Mouse (Mus musculus) R1 (cell line): ENCODE results near the gene Krtdap.
"Not testable (repeated sequence)": the region's sequence is repeated elsewhere in the genome, so short reads cannot be mapped to it uniquely, and the experiment has no call there.

Experiments used
- DNase-seq: peaks from one replicate; pipeline ENCODE4 v3.0.0-alpha.2; 2018; ENCODE audit warnings: low read depth, low spot score

The Krtdap gene

DNA sequence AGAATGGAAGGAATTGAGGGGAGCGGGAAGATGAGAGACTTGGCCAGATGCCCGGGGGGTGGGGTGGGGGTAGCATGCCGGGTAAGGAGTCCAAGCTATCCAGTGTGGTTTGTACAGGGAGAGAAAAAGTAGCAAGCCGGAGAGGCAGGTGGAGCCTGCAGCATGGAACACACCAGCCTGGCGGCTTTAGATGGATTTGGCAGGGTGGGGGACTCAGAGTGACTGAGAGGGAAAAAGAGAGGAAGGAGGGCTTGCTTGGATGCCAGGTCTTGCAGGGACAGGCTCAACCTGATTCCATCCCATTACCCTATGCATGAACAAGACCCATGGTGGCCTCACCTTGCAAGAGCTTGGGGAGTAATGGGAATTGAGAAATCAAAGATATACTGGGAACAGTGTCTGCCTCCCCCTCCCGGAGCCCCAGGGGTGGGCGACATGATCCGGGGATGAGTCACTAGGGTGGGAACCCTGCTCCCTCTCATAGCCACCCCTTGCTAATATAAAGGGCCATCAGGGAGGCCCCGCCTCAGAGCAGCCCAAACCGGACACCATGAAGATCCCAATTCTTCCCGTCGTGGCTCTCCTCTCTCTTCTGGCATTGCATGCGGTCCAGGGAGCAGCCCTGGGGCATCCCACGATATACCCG is at the start of gene Krtdap:
Gene Krtdap (plus strand): TSS at position 520 of the 646 bp plus-strand sequence.
- no peak for DNase-seq

DNA sequence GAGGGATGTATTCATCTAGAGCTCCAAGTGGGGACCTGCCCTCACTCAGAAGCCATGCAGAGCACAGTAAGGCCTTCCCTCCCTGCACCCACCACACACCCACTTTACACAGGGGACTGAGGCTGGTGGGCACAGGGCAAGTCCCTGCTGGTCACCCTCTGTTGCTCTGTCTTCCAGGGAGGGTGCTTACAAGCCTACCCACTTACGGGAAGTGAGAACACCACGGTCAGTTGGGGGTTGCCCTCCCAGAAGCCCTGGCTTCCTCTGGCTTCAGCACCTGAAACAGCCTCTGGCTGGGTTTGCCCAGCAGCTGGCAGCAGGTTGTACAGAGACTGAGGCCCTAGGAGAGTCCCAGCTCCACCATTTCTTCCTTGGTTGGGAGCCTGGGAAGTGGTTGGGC is 45.1 kb upstream of the Krtdap start:
- DNase-seq: not testable (repeated sequence)

DNA sequence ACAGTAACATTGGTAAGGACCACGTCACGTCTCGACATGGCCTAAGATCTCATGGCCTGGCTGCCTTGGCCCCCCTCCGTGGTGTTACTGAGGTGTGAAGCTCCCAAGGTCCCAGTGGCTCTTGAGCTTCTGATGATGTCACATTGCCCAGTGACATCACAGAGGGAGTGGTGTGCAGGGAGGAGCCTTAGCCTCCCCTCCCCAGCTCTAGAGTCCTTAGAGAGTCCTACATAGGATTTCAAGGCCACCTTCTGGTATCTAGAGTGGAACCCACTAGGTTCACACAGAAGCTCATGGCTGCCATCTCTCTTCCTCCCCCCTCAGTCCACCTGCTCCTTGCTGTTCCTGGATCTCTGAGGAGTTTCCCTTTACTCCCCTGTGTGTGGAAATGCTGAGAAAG is 44.1 kb upstream of the Krtdap start, which contains the start of gene Gapdhs:
Gene Gapdhs (minus strand): TSS at position 65 of the 400 bp plus-strand sequence.
- not testable (repeated sequence) for DNase-seq

DNA sequence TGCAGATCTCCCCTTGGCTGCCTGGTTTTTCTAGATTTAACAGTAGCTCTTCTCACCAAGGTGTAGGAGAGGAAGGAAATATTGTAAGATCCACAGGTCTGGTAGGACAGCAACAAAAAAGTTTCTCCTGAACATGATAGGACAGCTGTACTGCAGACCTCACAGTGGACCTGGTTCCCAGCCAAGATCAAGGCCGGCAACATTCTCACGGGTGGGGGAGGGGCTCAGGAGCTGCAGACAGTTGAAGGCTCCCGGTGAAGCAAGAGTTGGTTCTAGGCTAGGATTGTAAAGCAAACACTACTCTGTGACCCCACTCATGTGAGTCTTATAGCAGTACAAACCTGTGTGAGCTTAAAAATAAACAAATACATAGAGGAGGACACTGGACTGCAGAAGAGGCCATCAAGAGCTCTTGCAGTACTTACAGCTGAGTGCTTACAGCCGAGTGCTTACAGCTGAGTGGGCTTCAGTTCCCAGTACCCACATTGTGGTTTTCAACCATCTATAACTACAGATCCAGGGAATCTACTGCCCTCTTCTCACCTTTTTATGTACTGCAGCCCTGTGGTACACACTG is 43.6 kb upstream of the Krtdap start:
- DNase-seq: no peak

DNA sequence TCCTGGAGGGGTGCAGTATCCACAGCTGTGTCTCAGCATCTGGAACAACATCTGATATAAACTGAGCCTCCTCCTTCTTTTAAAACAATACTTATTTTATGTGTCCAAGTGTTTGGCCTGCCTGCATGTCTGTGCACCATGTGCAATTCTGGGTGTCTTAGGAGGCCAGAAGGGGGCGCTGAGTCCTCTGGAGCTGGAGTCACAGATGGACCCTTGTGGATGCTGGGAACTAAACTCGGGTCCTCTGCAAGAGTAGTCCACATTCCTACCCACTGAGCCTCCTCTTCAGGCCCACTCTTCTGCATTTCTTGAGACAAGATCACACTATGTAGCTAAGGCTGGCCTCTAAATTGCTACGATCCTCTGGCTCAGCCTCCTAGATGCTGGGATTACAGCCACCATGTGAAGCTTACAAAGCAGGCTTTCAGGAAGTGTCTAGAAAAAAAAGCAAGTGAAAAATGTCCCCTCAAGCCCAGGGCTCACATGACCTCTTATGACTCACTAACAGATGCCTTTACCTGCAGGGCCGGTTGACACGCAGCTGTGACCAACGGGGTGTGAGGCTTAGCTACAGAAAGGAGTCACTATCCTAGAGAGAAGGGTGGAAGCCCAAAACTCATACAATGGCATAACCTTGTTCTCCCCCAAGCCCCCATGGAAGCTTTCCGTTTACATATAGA is 40.0 kb upstream of the Krtdap start:
- DNase-seq: peak; percentile 62

DNA sequence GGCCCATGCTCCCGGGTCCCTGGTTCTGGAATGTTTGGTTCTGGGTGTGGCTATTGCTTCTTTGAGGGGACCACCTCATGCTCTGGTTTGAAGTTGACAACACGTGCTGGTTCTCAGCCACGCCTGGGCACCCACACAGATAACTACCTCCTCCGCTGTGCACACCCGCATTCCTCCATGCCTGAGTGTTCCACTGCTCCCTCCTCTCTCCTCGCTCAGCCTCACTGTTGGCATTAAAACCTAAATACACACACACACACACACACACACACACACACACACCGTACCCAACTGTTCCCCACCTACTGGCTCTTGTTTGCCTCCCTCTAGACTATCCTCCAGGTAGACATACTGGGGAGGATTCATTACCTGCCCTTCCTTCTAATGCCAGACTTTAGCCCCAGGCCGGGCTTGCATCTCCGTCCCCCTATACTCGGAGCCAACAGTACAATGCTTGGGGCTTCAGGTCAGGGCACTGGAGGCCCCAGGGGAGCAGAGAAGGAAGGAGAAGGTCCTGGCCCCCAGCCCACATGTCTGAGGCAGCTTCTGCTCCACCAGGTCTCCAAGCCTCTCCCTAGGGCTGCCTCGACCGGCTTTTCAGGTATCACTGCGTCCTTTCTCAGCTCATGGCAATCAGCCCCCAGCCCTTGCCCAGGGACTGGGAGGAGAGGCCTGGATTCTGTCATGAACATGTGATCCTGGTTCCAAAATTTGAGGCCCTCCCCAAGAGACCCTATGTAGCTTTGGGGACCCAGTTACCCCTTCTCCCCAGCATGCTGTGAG is 37.7 kb upstream of the Krtdap start:
- no peak for DNase-seq

DNA sequence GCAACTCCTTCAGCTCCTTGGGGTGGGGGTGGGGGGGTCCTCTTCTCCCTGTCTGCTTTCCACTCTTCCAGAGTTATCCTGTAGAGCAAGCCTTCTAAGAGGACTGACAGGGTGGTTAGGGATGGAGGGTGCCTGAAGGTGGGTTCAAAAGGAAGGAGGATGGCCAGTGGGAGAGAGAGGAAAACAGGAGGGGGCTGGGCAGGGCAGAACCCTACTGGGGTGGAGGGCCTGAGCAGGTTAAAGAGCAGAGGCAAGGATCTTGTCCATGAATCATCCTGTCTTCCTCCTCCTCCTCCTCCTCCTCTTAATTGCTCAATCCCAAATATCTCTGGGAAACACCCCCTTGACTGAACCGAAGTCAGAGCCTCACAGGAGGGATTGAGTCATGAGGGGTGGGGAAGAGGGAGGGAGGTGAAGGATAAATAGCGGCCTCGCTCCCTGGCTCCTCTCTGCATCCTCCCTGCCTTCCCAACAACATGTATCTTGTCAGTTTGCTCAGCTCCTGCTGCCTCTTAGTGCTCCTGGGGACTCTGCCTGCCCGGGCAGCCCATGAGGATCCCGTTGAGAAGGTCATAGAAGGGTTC is 36.5 kb upstream of the Krtdap start, which contains the start of gene Sbsn:
Gene Sbsn (plus strand): TSS at position 386 of the 584 bp plus-strand sequence.
- no peak for DNase-seq

DNA sequence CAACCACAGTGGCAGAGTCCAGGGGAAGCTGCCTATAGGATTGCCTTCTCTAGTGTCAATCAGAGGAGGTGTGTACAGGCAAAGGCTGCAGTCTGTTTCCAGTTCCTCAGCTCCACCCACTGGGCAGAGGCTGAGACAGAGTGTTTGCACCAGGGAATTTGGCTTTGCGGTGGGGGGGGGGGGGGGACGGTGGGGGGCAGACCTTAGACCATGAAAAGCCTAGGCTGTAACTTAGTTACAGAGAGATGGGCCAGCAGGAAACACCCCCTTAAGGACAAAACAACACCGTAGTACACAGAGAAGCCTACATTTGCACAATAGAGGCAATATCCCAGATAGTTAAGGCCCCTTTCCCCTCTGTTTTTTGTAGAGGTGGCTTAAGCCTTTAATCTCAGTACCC is 30.7 kb upstream of the Krtdap start:
- peak; percentile 42 for DNase-seq

DNA sequence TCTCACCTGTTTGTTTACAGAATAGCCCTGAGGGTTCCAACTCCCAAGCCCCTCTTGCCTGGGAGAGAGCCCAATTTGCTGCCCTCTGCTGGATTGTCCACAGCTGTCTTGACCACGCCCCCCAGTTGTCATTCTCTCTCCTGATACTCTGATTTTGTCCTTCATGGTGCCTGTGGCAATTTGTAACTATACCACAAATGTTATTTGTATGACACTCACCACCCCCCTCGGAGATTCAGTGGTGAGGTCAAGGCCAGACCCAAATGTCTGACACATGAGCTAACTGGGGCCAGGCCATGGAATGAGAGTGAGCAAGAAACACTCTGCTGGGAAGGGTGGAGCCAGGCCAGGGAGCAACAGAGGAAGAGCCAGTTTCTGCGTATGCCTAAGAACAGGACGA is 28.8 kb upstream of the Krtdap start:
- DNase-seq: peak; percentile 37

DNA sequence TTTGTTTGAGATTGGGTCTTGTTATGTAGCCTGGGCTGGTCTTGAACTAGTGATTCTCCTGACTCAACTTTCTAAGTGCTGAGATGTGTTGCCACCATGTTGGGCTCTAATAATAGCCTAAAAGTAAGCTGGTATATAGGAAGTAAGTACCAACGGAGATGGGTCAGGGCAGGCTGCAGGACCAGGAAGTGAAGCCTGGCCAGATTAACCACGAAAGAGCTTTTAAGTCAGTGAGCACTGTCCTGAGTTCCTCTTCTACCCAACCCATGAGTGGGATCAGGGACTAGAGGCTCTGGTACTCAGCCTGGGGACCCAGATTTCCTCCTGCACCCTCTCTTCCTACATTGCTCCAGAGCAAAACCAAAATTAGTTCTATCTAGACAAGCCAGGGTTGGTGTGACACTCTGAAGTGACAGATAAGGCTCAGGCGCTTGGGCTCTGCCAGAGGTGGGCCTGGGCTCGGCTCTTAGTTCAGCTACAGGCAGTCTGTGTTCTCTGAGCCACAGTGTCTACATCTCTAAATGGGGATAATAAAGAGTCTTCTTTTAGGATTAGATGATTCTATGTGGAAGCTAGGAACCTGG is 25.8 kb upstream of the Krtdap start:
- no peak for DNase-seq

DNA sequence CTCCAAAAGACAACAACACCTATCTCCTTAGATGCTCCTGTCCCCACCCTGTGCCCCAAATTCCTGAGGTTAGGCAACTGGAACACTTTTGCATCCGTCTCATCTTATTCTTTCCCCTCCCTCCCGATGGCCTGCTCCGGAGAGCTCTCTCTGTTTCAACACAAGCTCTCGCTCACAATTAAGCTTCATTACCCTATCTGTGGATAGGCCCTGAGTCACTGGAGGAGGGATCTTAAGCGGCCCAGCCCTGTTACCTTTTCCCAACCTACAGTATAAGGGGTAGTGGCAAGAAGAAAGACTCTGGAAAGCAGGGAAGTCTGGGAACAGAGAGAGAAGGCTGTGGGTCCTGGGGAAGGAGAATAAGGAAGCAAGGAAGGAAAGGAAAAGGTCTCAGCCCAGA is 24.2 kb upstream of the Krtdap start, which contains the start of gene Dmkn:
Gene Dmkn (plus strand): TSS at position 301 of the 400 bp plus-strand sequence.
- DNase-seq: no peak

DNA sequence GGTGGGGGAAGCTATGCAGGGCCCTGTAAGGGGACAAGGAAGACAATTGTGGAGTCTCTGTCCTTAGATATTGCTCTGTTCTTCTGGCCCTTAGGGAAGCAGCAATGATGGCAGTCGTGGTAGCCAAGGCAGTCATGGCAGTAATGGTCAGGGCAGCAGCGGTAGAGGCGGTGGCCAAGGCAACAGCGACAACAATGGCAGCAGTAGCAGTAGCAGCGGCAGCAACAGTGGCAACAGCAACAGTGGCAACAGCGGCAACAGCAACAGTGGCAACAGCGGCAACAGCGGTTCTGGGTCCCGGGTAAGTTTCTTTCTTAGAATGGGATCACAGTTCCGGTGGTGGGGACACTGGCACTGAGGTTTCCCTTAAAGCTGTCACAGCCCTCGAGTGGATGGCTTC is 22.5 kb upstream of the Krtdap start:
- DNase-seq: no peak

DNA sequence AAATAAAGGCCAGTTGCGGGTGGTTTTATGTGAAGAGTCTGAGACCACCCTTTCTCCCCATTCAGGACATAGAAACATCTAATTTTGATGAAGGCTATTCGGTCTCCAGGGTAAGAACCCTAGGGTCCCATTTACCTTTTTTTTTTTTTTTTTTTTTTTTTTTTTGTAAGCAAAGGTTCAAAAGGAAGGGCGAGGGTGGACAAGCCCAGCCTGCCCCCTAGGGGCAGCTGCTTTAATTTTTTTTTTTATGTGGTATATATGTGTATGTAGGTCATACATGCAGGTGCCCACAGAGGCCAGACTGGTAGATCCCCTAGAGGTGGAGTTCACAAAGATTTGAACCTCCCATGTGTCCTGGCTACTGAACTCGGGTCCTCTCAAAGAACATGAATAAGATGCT is 21.3 kb upstream of the Krtdap start:
- no peak for DNase-seq

DNA sequence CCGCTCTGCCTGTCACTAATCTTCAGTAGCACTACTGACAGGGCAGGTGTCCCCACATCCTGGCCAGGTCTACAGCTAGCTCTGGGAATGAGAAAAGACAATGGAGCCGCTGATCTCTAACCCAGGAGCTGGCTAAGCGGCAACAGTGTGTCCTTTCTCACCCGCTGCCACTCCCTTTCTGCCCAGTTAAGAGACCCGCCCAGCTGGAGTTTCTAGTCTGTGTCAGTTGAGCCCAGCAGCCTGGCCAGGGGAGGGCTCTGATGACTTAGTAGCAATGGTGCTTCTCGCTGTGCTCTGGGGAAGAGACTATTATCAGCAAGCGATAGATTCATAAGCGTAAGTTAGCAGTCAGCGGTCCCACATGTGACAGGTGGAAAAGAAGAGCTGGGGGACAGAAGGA is 18.5 kb upstream of the Krtdap start:
- DNase-seq: no peak

DNA sequence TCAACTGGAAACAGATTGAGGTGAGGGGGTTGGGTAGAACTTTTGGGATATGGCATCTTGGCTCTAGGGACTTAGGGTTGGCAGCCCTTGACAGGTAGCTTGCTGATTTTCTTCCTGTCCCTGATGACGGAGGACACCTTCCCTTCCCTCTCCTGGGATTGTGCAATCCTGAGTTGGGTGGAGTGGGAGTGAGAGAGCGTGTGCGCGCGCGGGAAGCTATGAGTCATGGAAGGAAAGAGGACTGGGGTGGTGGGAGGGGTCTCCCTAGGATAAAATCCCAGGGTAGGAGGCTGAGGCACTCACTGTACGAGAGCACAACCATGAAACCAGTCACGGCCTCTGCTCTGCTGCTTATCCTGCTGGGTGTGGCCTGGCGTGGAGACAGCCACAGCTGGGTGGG is 11.6 kb upstream of the Krtdap start:
- no peak for DNase-seq

DNA sequence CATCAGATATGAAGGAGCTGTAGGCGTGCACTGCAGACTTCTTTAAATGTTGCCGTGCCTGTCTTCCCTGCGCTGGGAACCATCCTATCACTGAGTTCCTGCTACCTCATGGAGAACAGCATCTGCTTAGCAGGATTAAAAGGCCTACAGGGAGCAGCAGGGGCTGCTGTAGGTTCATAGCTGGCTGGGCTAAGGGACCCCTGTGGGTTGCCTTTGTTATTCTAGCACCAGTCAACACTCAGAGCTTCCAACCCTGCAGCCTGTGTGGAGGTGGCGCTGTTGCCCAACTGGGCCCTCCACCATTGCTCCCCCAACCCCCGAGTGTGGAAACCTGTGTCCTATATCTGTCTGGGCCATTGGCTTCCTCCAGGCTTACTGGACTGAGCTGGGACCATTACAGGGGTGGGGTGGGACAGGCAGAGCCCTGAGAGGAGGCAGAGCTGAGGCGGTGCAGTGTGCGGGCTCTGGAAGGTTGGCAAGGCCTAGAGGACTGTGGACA is 10.6 kb upstream of the Krtdap start:
- peak; percentile 74 for DNase-seq

DNA sequence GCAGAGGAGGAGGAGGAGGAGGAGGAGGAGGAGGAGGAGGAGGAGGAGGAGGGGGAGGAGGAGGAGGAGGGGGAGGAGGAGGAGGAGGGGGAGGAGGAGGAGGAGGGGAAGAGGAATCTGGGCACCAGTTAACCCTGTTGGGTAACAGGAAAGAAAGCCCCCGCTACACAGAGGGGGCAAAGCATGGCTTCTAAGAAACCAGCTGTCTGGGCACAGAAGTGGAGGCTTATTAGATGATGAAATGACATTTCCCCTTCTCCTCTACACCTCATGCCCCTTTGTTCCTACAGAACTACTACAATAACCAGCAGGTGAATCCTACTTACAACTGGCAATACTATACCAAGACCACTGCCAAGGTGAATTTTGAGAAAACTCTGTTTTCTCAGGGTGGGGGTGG is 9.8 kb upstream of the Krtdap start:
- DNase-seq: no peak

DNA sequence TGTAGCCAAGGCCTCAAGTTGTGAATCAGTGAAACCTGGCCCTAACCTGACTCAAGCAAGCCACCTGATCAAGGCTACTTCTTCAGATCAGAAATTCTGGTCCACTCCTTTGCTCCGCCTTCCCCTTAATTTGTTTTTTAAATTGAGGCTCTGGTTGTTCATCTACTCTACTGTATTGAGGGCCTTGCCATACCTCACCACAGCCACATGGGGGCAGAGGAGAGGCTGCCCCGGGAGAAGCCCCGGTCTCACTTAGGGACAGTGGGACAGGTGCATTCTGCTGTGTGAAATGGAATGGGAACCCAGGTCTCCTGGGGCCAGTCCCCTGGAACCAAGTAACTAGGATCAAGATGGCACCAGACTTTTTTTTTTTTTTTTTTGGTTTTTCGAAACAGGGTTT is 5.9 kb upstream of the Krtdap start:
- DNase-seq: no peak

DNA sequence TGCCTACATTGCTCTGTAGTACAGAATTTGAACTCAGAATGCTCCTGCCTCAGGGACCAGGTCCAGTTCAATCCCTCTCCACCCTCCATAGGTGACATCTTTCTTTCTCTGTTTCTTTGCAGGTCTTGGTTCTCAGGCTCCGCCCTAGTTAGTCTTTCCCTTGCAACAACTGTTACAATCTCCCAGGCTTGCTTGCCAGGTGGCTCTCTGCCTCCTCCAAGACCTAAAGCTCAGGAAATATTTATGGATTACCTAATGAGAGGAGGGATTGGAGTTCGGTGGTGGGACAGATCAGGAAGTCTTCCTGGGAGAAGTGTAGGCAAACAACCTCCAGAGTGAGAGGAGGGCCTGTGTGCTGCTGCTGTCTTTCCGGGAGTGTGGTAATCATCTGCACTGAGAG is 5.0 kb upstream of the Krtdap start:
- DNase-seq: no peak

DNA sequence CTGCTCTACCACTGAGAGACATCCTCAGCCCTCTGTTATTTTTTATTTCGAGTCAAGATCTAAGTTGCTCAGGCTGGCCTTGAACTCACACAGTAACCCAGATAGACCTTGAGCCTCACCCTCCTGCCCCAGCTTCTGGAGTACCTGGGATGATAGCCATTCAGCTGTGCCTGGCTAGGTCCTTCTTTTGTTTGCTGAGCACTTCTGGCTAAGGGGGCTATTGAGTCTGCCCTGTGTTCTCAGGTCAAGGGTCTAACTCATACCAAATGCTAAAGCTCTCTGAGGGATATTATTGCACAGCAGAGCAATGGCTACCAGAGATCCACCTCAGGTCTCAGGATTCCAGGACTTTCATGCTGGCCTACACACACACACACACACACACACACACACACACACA is 2.5 kb upstream of the Krtdap start:
- DNase-seq: no peak
